Mouse (Mus musculus) midbrain, embryonic 14.5 days (tissue): ENCODE measurements around the gene Pan2. TPM values are rescaled to one million over a fixed set of nuclear protein-coding genes. Genes with fewer than 3 reads are reported as not detected.
"Not testable (repeated sequence)": the region's sequence is repeated elsewhere in the genome, so short reads cannot be mapped to it uniquely, and the experiment has no call there.

Source experiments
- ATAC-seq: fragments of 200-750 bp; cut with Nextera tagmentation; 2 replicates; pipeline ENCODE4 v1.8.0; 2017; ENCODE audit warnings: moderate number of reproducible peaks, moderate library complexity; ENCODE audit not compliant: low FRiP score, low TSS enrichment
- DNase-seq: peaks from one replicate; pipeline ENCODE4 v3.0.0-alpha.2; 2015
- H3K27ac ChIP-seq: fragments of 300-500 bp; sonication (generic); replicated peaks from 2 replicates; pipeline ENCODE4 v1.5.1; 2014; ENCODE audit warnings: mild to moderate bottlenecking, low read depth, low read length, moderate library complexity
- H3K27me3 ChIP-seq: fragments of 300-500 bp; sonication (generic); 2 replicates; pipeline ENCODE4 v1.6.1; 2014; ENCODE audit warnings: low read length, control low read depth, mixed read lengths; ENCODE audit not compliant: control insufficient read depth, insufficient read depth
- H3K36me3 ChIP-seq: fragments of 300-500 bp; sonication (generic); 2 replicates; pipeline ENCODE4 v1.6.1; 2014; ENCODE audit warnings: low read length, control low read depth; ENCODE audit not compliant: control insufficient read depth, insufficient read depth
- H3K4me1 ChIP-seq: fragments of 300-500 bp; sonication (generic); 2 replicates; pipeline ENCODE4 v1.6.1; 2014; ENCODE audit warnings: mild to moderate bottlenecking, antibody characterized with exemption, low read length, control low read depth; ENCODE audit not compliant: control insufficient read depth, insufficient read depth
- H3K4me2 ChIP-seq: fragments of 300-500 bp; sonication (generic); 2 replicates; pipeline ENCODE4 v1.6.1; 2014; ENCODE audit warnings: mild to moderate bottlenecking, low read length, moderate library complexity
- H3K4me3 ChIP-seq: fragments of 300-500 bp; sonication (generic); replicated peaks from 2 replicates; pipeline ENCODE4 v1.5.1; 2014; ENCODE audit warnings: low read depth, low read length
- H3K9ac ChIP-seq: fragments of 300-500 bp; sonication (generic); replicated peaks from 2 replicates; pipeline ENCODE4 v1.6.1; 2014; ENCODE audit warnings: mild to moderate bottlenecking, low read length, moderate library complexity
- H3K9me3 ChIP-seq: fragments of 300-500 bp; sonication (generic); 2 replicates; pipeline ENCODE4 v1.6.1; 2016; ENCODE audit warnings: low read length, control low read depth, mixed read lengths; ENCODE audit not compliant: control insufficient read depth
- WGBS: fragments of 180-500 bp; shearing (Covaris S2); extraction: QIAGEN DNeasy Blood & Tissue Kit; methylation state at CpG from one replicate; pipeline ENCODE4 v1.1.7; 2014; 5-methylcytosine and 5-hydroxymethylcytosine counted together
- polyA plus RNA-seq: library from polyadenylated mRNA; unstranded; fragments of >200 nt; fragmentation: Nextera tagmentation; extraction: Ambion mirVana; gene quantifications from 2 replicates; pipeline ENCODE4 v1.2.1, GENCODE M21; 2014

The Pan2 gene
- polyA plus RNA-seq, 1 experiment from 2014 or later = 23.0 TPM

GRCm38 (mm10) chr10:128263393-128264310, 39.5 kb upstream of the Pan2 start:
- Histone ChIP-seq H3K9me3 (no peaks in the 10 kb centered on the region), H3K4me2 (no peak overlapping the region), H3K36me3 (no peaks in the 10 kb centered on the region), H3K9ac (no peak overlapping the region), H3K27me3 (no peaks in the 10 kb centered on the region), H3K27ac (no peak overlapping the region), H3K4me1 (no peaks in the 10 kb centered on the region), H3K4me3 (no peak overlapping the region)
- ATAC-seq (no peak), DNase-seq (no peak)
- 78% methylated on average over 6 of the region's 6 CpGs for WGBS

- no peaks in the 10 kb centered on the region for H3K4me1 ChIP-seq
- 84% methylated on average over 6 of the region's 6 CpGs for WGBS
- H3K9me3 ChIP-seq = no peaks in the 10 kb centered on the region
- ATAC-seq (no peak), DNase-seq (no peak)
- H3K4me2 ChIP-seq = no peak within 1 kb of the TSS
- no peak within 1 kb of the TSS for H3K4me3 ChIP-seq
- no peak within 1 kb of the TSS for H3K27ac ChIP-seq
- H3K36me3 ChIP-seq = no peaks in the 10 kb centered on the region
- no peak within 1 kb of the TSS for H3K9ac ChIP-seq
- H3K27me3 ChIP-seq = no peaks in the 10 kb centered on the region
These were observed 34.8 kb upstream of the Pan2 start, which contains the start of gene Apof for GRCm38 (mm10) chr10:128268371-128268770. Apof (plus strand) TSS chr10:128268671.

GRCm38 (mm10) chr10:128269206-128269910, 33.8 kb upstream of the Pan2 start:
- no peak overlapping the region for H3K27ac ChIP-seq
- no peak for DNase-seq
- H3K4me1 ChIP-seq = no peaks in the 10 kb centered on the region
- H3K36me3 ChIP-seq = no peaks in the 10 kb centered on the region
- H3K9ac ChIP-seq = no peak overlapping the region
- H3K4me2 ChIP-seq = peak overlapping the region; percentile 67
- H3K4me3 ChIP-seq = no peak overlapping the region
- 89% methylated on average over 16 of the region's 16 CpGs for WGBS
- ATAC-seq = no peak
- H3K9me3 ChIP-seq = no peaks in the 10 kb centered on the region
- no peaks in the 10 kb centered on the region for H3K27me3 ChIP-seq

- under 1% methylated on average over 43 of the region's 43 CpGs for WGBS
- H3K4me3 ChIP-seq = peak within 1 kb of the TSS; percentile 55
- peak within 1 kb of the TSS; percentile 67 for H3K4me2 ChIP-seq
- no peaks in the 10 kb centered on the region for H3K9me3 ChIP-seq
- ATAC-seq (peak; percentile 99), DNase-seq (peak; percentile 97)
- peak within 1 kb of the TSS; percentile 83 for H3K27ac ChIP-seq
- H3K36me3 ChIP-seq = no peaks in the 10 kb centered on the region
- no peaks in the 10 kb centered on the region for H3K4me1 ChIP-seq
- H3K27me3 ChIP-seq = no peaks in the 10 kb centered on the region
- H3K9ac ChIP-seq = peak within 1 kb of the TSS; percentile 57
These were observed 32.8 kb upstream of the Pan2 start, which contains the start of gene Stat2 for GRCm38 (mm10) chr10:128270287-128270841. Stat2 (plus strand) TSS chr10:128270559.

- no peak for DNase-seq
- Histone ChIP-seq H3K4me1 (no peaks in the 10 kb centered on the region), H3K27me3 (no peaks in the 10 kb centered on the region), H3K27ac (peak overlapping the region; percentile 83), H3K4me2 (peak overlapping the region; percentile 67), H3K9me3 (no peaks in the 10 kb centered on the region), H3K4me3 (peak overlapping the region; percentile 55), H3K9ac (peak overlapping the region; percentile 57), H3K36me3 (no peaks in the 10 kb centered on the region)
- ATAC-seq = no peak
- WGBS = 46% methylated on average over 7 of the region's 7 CpGs
These were observed 32.3 kb upstream of the Pan2 start for GRCm38 (mm10) chr10:128270866-128271265.

- peaks cover 6% of the 10 kb centered on the region for H3K36me3 ChIP-seq
- WGBS = 70% methylated on average over 2 of the region's 2 CpGs
- H3K4me3 ChIP-seq = no peak overlapping the region
- no peak overlapping the region for H3K9ac ChIP-seq
- no peaks in the 10 kb centered on the region for H3K9me3 ChIP-seq
- ATAC-seq = no peak
- H3K27me3 ChIP-seq = no peaks in the 10 kb centered on the region
- no peak overlapping the region for H3K4me2 ChIP-seq
- no peak overlapping the region for H3K27ac ChIP-seq
- DNase-seq = no peak
- H3K4me1 ChIP-seq = no peaks in the 10 kb centered on the region
These were observed 31.3 kb upstream of the Pan2 start for GRCm38 (mm10) chr10:128271883-128272282.

- not testable (repeated sequence) for DNase-seq, ATAC-seq, H3K9me3 ChIP-seq, H3K9ac ChIP-seq, H3K4me2 ChIP-seq, H3K27me3 ChIP-seq, H3K27ac ChIP-seq, H3K4me3 ChIP-seq, H3K4me1 ChIP-seq
- 91% methylated on average over 4 of the region's 7 CpGs for WGBS
- H3K36me3 ChIP-seq = peaks cover 14% of the 10 kb centered on the region
These were observed 30.2 kb upstream of the Pan2 start for GRCm38 (mm10) chr10:128272819-128273439.

- H3K4me2 ChIP-seq, H3K27ac ChIP-seq, H3K9me3 ChIP-seq, ATAC-seq, H3K27me3 ChIP-seq, H3K4me3 ChIP-seq, H3K9ac ChIP-seq, H3K4me1 ChIP-seq, DNase-seq: not testable (repeated sequence)
- WGBS = 100% methylated on average over 1 of the region's 1 CpGs
- H3K36me3 ChIP-seq = peaks cover 28% of the 10 kb centered on the region
These were observed 27.8 kb upstream of the Pan2 start for GRCm38 (mm10) chr10:128275374-128275773.
